Mouse (Mus musculus) frontal cortex, postnatal 36 days (tissue): ENCODE results near the gene Upk2.
A peak's percentile ranks its signal among the peaks of the same experiment; 100 is the strongest.

ENCODE experiments used
- DNase-seq, 2 experiments: peaks; one replicate each; pipeline ENCODE4 v3.0.0; 2022; ENCODE audit warnings: low spot score in 2 of 2

Gene Upk2

GRCm38 (mm10) chr9:44488416-44488815, 33.6 kb upstream of the Upk2 start:
- no peak for DNase-seq

GRCm38 (mm10) chr9:44487441-44487840, 32.7 kb upstream of the Upk2 start:
- DNase-seq = no peak

GRCm38 (mm10) chr9:44486741-44487421, 32.1 kb upstream of the Upk2 start:
- DNase-seq = no peak

- no peak for DNase-seq
Observed at GRCm38 (mm10) chr9:44486335-44486734, 31.6 kb upstream of the Upk2 start.

GRCm38 (mm10) chr9:44485516-44486161, 30.9 kb upstream of the Upk2 start:
- no peak for DNase-seq

GRCm38 (mm10) chr9:44485105-44485515, 30.3 kb upstream of the Upk2 start:
- no peak for DNase-seq

GRCm38 (mm10) chr9:44484311-44485104, 29.7 kb upstream of the Upk2 start:
- no peak for DNase-seq

- peak in 1 of 2 experiments; percentile 65 for DNase-seq
Observed at GRCm38 (mm10) chr9:44483510-44484044, 28.8 kb upstream of the Upk2 start.

- DNase-seq = no peak
Observed at GRCm38 (mm10) chr9:44483041-44483509, 28.3 kb upstream of the Upk2 start.

GRCm38 (mm10) chr9:44482552-44482951, 27.8 kb upstream of the Upk2 start, which contains the start of gene Bcl9l:
Gene Bcl9l, plus strand, starts transcription at chr9:44482825.
- DNase-seq = peak; percentile 90

GRCm38 (mm10) chr9:44482112-44482511, 27.3 kb upstream of the Upk2 start:
- no peak for DNase-seq

GRCm38 (mm10) chr9:44479628-44480428, 25.1 kb upstream of the Upk2 start:
- DNase-seq = peak; percentile 90 to 91

GRCm38 (mm10) chr9:44478959-44479605, 24.3 kb upstream of the Upk2 start:
- peak; percentile 67 to 72 for DNase-seq

- DNase-seq = peak in 1 of 2 experiments; percentile 77
Observed at GRCm38 (mm10) chr9:44478229-44478921, 23.6 kb upstream of the Upk2 start.

GRCm38 (mm10) chr9:44477339-44478228, 22.8 kb upstream of the Upk2 start:
- DNase-seq = peak in 1 of 2 experiments; percentile 66

GRCm38 (mm10) chr9:44475936-44476335, 21.2 kb upstream of the Upk2 start:
- no peak for DNase-seq

GRCm38 (mm10) chr9:44474327-44474726, 19.6 kb upstream of the Upk2 start:
- no peak for DNase-seq

GRCm38 (mm10) chr9:44473184-44473583, 18.4 kb upstream of the Upk2 start:
- no peak for DNase-seq

- DNase-seq = no peak
Observed at GRCm38 (mm10) chr9:44468800-44469199, 14.0 kb upstream of the Upk2 start.
